Mouse (Mus musculus): ENCODE measurements around the gene Cbfb.
"Not testable (repeated sequence)": the region's sequence is repeated elsewhere in the genome, so short reads cannot be mapped to it uniquely, and the experiment has no call there.

The Cbfb gene

DNA sequence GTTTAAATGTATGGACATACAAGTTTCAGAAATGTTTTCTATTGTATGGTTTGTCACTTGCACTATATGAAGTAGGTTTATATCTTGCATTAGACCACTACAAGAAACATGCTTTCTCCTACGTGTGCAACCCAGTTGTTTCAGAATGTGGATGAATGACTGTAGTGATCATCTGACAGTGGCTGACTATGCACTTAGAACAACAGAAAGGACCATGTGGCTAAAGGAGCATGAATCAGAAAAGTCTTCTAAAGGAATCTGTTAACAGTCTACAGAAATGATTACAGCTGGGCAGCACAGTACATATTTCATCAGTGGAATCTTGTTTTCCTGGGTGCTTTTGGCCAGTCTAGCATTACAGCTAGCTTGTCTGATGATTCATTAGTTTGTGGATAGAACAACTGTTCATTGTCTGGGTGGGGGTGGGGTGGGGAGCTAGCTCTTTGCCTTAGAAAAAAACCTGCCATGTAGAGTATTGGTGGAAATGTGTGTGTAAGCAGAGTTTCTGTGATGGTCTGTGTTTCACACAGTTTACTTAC is 16.1 kb downstream of the Cbfb start:
- peak; percentile 37 for DNase-seq

DNA sequence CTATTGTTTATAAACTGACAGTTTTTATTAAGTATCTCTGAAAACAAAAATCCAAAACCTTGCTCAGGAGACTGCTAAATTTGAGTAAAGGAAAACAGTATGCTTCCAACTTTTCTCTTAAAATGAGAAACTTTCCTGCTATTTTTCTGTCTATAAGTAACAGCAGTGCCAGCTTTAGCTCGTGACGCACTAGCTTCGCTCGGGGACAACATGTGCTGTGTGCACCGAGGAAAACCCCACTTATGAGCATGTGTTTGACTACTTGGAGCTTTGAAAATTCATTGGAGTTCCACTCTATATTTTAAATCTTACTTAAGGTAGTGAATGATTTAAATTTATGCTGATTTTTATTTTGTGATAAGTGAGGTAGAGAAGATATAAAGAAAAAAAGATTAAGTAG is 21.7 kb downstream of the Cbfb start:
- no peak for DNase-seq

DNA sequence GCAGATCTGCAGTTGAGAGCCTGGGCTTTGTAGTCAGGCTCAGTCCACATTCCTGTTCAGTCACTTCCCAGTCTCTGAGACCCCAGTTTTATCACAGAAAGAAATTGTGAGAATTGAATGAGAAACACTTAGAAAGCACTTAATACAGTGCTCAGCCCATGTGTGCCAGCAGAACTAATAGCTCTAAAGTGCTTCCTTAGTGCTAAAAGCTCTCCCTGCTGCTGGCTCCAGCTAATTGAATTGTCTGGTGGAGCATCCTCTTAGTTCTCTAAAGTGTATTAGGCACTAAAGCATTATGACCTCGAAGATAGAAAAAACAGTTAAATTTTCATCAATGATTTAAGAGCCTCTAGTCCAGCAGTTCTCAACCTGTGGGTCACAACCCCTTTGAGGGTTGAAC is 35.3 kb downstream of the Cbfb start:
- peak; percentile 32 for DNase-seq

DNA sequence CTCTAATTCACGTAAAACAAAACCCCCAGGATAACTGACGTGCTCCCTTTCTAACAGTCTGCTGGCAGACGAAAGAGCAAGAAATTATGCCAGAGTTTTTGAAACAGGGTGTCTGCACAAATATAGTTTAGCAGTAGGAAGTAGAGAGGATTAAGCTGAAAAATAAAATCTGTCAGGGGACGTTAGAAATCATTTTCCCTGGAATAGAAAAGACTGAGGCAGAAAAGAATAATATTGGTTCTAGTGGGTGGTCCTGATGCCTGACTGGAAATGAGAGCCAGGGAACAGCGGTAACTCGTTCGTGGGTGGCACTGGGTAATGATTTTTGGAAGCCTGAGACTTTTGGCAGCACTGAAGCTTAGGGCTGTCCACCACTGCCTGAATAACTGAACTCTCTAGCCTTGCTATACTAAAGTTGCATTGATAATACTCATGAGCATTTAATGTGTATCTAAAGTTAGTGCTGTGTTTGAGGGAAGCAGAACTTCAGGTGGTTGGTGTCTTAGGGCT is 36.3 kb downstream of the Cbfb start:
- no peak for DNase-seq

DNA sequence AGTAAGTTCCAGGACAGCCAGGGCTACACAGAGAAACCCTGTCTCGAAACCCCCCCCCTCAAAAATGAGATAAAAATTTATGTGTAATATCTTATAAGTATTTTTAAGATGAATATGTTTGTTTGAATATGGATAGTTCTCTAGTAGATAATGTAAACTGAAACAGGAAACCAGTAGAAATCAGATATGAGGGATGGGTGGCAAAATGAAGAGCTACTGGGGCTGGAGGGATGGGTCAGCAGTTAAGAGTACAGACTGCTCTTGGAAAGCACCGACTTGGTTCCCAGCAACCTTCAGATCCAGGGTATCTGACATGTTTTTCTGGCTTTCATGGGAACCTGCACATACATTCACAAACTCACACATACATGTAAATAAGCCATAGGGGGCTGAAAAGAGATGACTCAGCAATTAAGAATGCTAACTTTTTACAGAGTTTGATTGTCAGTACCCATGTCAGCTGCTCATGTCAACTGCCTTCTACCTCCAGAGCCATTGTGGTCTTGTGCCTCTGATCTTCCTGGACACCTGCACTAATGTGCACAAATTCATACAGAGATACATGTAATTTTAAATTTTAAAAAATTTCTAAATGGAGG is 37.3 kb downstream of the Cbfb start:
- no peak for DNase-seq

DNA sequence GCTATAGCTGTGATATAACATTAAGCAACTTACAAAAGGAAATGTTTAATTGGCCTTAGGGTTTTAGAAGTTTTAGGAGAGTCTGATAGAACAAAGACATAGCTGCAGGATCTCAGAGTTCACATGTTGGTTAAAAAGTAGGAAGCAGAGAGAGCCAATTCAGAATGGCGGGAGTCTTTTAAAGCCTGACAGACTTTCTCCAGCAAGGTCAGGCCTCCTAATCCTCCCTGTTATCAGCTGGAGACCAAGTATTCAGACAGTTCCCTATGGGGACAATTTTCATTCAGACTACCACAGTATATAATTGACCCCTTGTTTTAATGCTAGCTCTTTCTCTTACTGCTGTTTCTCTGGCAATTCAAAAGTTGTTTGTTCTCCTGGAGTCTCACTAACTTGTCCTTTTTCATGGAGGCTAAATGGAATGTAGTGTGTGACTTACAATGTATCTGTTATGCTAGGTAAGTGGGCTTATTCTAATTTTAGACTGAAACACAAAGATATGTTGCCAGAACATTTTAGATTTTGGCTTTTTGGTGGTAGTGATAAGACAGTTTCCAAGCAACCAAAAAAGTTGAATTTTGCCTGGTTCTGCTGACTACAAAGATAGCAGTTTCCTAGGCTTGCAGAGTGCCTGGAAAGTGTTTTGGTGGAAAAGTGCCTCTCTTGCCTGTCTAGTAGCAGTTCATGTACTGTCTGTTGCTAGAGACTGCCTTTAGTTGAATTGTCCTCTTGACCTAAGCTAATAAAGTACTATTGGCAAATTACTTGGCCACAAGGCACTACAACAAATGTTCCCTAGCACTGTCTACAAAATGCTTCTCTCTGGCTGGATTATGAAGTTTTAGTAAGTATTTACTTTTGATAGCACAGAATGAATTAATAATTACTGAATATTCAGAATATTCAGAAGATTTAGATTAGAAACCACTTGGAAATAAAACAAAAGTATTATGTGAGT is 39.0 kb downstream of the Cbfb start:
- no peak for DNase-seq

DNA sequence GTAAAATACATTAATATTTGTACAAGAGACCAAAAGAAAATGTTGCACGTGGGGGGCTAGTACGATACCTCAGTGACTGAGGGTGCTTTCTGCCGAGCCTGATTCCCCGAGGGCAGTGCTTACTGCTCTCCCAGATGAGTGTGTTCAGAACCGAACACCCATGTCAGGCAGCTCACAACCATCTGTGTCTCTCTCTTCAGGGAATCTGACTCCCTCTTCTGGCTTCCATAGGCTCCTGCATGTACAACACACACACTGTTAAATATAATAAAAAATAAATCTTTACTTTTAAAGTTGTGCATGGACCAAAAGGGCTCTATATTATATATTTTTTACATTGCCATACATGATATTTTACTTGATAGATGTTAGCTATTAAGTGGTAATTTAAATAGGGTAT is 43.6 kb downstream of the Cbfb start:
- DNase-seq, result no peak

DNA sequence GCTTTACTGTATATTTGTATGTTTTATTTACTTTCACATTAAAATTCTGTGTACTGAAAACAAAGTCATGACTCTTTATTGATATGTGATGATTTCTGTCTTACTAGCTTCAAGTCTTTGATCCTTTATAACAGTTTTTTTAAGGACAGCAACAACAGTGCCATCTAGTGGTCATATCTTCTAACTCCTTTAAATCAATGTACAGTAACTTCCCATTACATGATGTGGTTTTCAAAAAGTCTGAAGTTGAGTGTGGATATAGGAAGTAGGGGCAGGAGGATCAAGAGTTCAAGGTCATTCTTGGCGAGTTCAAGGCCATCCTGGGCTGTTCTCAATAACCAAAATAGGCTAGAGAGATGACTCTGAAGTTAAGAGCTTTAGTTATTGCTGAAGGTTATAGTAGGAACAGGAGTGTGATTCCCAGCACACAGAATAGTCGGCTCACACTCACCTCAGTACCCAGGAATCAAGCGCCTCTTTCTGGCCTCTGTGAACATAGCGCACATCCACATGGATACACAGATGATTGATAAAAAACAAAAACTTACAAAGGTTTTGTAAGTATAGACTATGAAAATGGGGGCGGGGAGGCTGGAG is 47.5 kb downstream of the Cbfb start:
- DNase-seq, result peak; percentile 81

DNA sequence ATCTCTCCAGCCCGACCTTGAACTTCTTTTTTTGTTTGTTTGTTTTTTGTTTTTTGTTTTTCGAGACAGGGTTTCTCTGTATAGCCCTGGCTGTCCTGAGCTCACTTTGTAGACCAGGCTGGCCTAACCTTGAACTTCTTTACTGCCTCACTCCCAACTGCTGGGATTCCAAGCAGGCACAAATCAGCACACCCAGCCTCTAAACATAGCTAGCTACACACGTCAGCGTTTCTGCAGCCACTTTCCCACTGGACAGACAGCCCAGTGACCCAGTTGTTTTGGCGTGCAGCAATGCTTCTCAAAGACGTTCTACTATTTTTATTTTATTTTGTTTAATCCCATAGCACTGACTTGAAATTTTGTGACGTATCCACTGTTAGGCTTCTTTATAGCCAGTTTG is 53.4 kb downstream of the Cbfb start:
- DNase-seq, result no peak

DNA sequence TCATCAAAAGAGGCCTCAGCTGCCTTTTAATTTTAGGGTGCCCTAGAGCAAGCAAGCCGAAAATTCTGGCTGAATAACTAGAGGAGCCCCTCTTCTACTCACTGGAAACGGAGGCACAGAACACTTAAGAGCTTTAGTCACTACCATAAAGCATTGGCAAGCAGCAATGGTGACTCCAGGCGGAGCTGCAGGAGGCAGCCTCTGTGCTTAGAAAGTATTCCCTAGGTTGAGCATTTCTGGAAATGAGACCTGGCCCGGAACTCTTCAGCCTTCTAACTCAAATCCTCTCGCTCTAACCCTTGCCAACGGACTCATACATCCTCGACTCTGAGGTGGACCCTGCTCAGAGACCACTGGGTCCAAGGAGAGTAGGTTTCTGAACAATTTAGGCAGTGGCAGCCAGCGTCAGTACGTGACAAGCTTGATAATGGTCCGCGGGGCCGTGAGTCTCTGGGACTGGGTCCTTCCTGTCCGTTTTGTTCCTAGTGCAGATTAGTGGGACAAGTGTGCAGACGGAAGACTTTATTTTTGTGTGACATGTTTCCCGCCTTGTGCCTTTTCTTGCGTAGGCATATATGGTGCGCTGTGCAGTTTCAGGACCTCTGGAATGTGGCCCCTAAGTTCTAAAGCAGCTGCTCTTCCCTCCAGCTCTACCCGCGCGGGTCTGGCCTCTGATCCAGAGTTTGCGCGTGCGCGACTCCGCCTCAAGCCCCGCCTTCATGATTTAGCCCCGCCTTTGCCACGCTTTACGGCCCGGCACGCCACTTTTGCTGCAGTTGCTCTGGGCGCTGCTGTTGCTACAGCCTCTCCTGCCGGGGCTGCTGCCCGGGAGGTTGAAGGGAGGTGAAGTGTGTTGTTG is 54.2 kb downstream of the Cbfb start, which contains the start of gene D230025D16Rik:
Gene D230025D16Rik (plus strand): TSS at position 733 of the 859 bp plus-strand sequence.
- peak; percentile 97 for DNase-seq

DNA sequence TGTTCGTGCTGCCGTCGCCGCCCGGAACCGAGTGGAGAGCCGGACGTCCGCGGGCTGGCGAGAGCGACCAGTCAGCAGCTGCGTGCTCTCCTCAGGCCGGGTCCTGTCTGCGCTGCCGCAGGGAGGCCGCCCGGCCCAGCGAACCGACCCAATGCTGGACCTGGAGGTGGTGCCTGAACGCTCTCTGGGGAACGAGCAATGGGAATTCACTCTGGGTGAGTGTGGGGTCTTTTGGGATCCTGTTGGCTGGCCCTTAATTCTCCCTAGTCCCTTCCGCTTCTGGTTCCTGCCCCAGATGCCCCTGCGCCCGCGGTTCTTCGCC is 54.8 kb downstream of the Cbfb start:
- no peak for DNase-seq

DNA sequence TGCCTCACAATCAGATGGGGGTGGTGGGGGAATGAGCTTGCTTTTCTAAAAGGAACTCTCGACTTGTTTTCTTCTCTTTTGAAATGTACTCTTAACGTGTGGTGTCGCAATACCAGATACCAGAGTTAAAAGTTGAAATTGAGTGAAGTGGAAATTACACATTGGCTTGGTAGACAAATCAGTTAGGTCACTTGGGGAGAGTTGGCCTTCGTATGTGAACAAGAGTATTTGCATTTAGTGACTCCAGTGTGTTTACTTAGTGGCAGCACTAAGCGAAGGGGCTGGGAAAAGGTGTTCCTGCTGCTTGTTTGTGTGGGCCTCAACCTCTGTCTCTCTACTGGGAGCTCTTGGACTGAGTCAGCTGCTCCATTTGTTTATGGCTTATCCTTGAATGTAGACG is 55.4 kb downstream of the Cbfb start:
- DNase-seq, result no peak

DNA sequence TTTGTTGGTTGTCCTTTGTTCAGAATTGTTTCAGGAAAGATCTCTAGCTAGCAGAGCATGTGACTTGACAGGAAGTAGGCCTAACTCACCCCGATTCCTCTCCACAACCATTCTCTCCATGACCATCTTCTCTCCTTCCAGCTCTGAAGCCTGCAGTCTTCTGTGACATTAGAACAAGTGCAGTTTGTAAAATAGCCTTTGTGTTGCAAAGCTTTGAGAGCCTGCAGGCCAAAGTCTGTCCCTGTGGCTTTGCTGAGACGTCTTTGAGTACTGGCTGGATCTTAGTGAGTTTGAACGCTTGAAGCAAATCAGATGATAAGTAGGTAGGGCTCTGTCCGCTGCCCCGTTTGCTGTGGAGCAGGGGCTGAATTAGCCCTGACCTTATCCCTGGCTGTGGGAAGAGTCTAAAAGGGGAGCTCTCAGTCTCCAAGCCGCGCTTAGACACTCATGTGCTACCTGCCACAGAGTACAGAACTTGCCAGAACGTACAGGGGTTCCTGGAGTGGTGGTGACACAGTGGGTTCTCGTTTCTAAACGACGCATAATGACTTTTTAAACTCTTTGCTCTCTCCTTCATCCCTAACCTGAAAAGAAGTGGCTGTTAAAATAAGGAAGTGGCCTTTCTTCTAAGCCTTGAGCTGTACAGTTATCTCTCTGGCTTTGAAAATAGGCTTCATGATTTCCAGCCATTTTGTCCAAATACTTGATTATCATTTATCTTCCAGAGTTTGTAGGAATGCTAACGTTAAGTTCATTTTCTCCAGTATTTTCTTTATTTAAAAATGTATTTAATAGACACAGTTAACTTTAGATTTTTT is 61.2 kb downstream of the Cbfb start:
- DNase-seq, result no peak

DNA sequence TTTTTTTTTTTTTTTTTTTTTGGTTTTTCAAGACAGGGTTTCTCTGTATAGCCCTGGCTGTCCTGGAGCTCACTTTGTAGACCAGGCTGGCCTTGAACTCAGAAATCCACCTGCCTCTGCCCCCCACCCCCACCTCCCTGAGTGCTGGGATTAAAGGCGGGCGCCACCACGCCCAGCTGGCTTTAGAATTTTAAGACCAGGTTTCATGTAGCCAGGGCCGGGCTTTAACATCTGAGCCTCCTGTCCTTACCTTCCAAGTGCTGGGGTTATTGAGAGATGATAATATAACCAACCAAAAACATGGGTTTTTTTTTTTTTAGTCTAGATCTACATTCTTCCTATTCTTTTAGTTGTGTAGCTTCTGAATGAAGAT is 61.8 kb downstream of the Cbfb start:
- not testable (repeated sequence) for DNase-seq

DNA sequence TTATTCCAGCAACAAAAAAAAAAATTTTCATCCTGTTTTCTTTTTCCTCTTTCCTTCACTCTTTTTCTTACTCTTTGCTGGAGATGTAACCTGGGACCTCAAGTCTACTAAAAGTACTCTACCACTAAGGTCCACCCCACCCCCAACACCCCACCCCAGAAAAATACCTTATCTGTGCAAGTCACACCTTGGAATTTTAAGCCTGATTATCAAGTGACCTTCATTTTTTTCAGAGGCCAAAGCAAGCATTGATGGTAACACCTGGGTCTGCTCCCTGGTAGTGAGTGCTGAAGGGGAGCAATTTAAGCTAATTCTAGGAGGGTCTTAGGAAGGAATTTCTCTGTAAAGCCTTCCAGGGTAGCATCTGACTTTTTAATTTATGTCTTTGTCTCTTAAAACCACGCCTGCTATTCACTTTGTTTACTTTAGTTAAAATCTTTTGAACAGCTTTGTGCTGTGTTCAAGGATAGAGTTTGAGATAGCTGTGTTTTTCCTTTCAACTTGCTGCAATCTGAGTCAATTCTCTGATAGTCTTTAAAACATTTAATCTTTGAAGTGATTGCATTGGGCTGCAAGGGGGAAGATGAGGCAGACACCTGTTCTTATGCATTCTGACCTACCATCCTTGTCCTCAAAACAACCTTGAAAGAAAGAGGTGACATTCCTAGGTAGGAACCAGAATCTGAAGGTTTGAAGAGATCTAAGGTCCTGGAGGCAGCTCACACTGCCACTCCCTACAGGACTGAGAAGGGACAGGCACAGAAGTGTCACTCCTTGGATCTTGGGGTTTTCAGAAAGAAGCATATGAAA is 62.9 kb downstream of the Cbfb start:
- no peak for DNase-seq

DNA sequence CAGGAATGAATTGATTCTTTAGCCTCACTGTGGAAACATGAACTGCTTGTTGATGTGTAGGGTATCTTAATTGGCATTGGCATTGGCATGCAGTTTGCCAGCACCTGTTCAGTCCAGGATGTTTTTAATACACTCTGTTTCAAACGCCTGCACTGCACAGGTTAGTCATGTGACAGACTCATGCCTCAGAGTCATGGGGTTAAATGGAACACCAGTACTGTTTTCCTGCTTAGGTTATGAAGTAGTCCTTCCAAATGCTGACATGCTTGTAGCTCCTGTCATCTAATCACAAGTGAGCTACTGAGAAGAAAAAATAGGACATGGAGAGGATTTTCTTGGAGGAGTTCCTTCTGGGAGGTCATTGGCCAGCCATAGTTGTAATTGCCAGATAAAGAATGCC is 64.7 kb downstream of the Cbfb start:
- DNase-seq, result no peak

DNA sequence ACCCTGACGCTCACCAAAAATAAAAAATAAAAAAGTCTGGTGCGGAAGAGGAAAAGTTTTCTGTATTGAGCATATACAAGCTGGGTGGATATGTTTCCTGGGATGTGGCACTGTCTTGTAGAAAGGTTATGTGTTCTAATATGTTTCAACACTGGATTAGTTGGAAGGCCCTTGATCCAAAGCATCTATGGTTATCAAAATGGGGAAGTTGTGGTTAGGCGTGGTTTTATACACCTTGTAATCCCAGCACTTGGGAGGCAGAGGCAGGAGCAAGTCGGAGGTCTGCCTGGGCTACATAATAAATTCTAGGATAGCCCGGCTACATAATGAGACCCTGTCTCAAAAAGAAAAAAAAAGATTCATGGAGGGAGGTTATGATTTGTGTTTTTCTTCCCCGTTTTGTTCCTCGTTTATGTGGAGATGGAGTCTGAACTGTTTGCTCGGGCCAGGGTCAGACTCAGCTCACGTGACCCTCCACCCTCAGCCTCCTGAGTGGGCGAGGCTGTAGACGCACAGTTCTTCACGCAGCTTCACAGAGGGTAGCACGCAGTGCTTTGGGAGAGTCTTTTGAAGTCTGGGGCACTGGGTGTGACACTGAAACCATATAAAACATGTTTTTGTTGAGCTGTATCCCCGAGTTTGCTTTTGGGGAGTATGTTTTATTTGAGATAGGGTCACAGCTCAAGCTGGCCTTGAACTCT is 67.1 kb downstream of the Cbfb start:
- no peak for DNase-seq

DNA sequence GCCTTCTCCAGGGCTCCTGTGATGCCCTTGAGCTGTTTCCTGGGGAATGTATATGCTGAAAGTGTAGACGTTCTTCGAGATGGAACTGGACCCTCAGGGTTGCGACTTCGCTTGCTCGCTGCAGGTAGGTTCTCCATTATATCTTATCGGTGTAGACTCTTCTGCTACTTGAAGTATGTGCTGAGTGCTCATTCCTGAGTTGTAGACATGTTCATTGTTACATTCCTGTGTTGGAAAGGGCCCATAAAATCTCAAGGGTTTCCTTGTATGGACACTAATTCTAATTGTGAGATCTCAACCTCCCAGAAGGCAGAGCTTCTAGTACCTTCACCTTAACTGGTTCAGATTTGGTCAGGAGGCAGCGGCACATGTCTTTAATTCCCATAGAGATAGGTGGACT is 70.5 kb downstream of the Cbfb start:
- no peak for DNase-seq

DNA sequence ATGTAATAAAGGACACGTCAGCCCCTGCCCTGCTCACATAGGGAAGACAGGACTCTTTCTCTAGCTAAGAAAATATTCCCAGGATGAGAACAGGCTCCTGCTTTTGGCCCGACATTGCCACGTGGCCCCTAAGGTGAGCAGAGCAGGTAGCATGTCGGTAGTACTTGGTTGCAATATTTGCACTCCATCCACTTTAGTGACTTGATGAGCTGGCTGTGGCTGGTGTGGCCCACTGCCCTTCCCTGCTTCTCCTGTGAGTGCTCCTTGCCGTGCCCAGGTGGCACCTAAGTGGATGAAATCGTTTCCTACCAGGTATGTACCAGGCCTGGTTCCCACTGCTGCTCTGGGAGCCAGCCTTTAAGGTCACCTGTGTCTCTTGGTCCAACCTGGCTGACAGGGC is 81.5 kb downstream of the Cbfb start:
- DNase-seq, result no peak

Data from retina, postnatal 1 day (tissue).